Mouse (Mus musculus) neural tube, embryonic 12.5 days (tissue): ENCODE measurements around the gene Slfn14. TPM values are rescaled to one million over a fixed set of nuclear protein-coding genes. Genes with fewer than 3 reads are reported as not detected.

Experiments used
- ATAC-seq: fragments of 200-750 bp; cut with Nextera tagmentation; 2 replicates; pipeline ENCODE4 v1.8.0; 2017; ENCODE audit warnings: low read depth, mild to moderate bottlenecking, moderate TSS enrichment, moderate library complexity; ENCODE audit not compliant: low FRiP score
- H3K27ac ChIP-seq: fragments of 300-500 bp; sonication (generic); 2 replicates; pipeline ENCODE4 v1.5.1; 2016
- H3K27me3 ChIP-seq: fragments of 300-500 bp; sonication (generic); replicated peaks from 2 replicates; pipeline ENCODE4 v1.6.1; 2016; ENCODE audit warnings: mild to moderate bottlenecking
- H3K36me3 ChIP-seq: fragments of 300-500 bp; sonication (generic); 2 replicates; pipeline ENCODE4 v1.6.1; 2016; ENCODE audit warnings: mild to moderate bottlenecking
- H3K4me1 ChIP-seq: fragments of 300-500 bp; sonication (generic); 2 replicates; pipeline ENCODE4 v1.6.1; 2016
- H3K4me2 ChIP-seq: fragments of 300-500 bp; sonication (generic); replicated peaks from 2 replicates; pipeline ENCODE4 v1.6.1; 2016; ENCODE audit warnings: mild to moderate bottlenecking
- H3K4me3 ChIP-seq: fragments of 300-500 bp; sonication (generic); 2 replicates; pipeline ENCODE4 v1.5.1; 2016
- H3K9ac ChIP-seq: fragments of 300-500 bp; sonication (generic); 2 replicates; pipeline ENCODE4 v1.6.1; 2016; ENCODE audit warnings: mild to moderate bottlenecking
- H3K9me3 ChIP-seq: fragments of 300-500 bp; sonication (generic); 2 replicates; pipeline ENCODE4 v1.6.1; 2016; ENCODE audit warnings: mild to moderate bottlenecking
- WGBS: fragments of 180-500 bp; shearing (Covaris S2); methylation state at CpG from one replicate; pipeline ENCODE4 v1.1.7; 2016; 5-methylcytosine and 5-hydroxymethylcytosine counted together
- polyA plus RNA-seq: library from polyadenylated mRNA; unstranded; fragments of >200 nt; fragmentation: Nextera tagmentation; extraction: Ambion mirVana; gene quantifications from 2 replicates; pipeline ENCODE4 v1.2.1, GENCODE M21; 2016

Slfn14 gene
- polyA plus RNA-seq, 1 experiment from 2014 or later: 0.77 TPM

GRCm38 (mm10) chr11:83230966-83231365, 55.6 kb downstream of the Slfn14 start:
- Histone ChIP-seq H3K4me1 (no peaks in the 10 kb centered on the region), H3K4me3 (no peak overlapping the region), H3K27me3 (no peaks in the 10 kb centered on the region), H3K36me3 (no peaks in the 10 kb centered on the region), H3K9ac (no peak overlapping the region), H3K4me2 (no peak overlapping the region), H3K27ac (no peak overlapping the region), H3K9me3 (no peaks in the 10 kb centered on the region)
- 72% methylated on average over 3 of the region's 3 CpGs for WGBS
- no peak for ATAC-seq

DNA sequence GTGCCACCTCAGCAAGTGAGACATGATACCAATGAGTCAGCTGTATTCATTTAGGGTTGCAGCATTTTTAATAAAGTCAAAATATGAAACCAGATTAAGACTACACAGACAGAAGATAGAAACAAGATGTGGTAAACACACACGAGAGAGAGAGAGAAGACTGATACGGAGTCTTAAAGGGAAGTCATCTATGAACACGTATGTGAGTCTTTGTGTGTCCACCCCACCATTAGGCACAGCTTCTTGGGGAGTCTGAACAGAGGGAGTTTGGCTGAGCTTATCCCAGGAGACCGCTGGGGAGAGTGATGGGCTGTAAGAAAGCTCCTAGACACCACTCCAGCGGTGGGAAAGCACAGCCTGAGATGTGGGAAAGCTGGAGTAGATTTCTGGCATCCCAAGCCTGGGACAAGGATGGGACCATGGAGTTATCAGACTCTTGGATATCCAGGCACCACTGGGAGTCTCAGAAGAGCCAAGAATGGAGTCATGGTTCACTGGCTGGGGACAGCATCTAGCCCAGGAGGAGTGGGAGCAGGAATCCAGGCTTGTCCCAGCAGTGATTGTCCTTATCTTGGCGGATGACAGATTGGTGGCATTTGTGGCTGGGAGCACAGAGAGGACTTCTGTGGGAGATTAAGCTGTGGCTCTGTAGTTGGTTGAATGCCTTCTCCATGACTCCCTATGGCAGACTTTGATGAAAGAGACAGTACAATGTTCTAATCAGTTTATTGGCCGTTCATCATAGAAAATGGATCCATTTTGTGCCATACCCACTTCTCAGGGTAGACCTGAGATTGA, 58.4 kb downstream of the Slfn14 start:
- H3K36me3 ChIP-seq: no peaks in the 10 kb centered on the region
- ATAC-seq: no peak
- no peak overlapping the region for H3K4me2 ChIP-seq
- no peak overlapping the region for H3K27ac ChIP-seq
- no peaks in the 10 kb centered on the region for H3K9me3 ChIP-seq
- H3K9ac ChIP-seq: no peak overlapping the region
- H3K4me3 ChIP-seq: no peak overlapping the region
- 88% methylated on average over 7 of the region's 7 CpGs for WGBS
- no peaks in the 10 kb centered on the region for H3K27me3 ChIP-seq
- H3K4me1 ChIP-seq: no peaks in the 10 kb centered on the region

DNA sequence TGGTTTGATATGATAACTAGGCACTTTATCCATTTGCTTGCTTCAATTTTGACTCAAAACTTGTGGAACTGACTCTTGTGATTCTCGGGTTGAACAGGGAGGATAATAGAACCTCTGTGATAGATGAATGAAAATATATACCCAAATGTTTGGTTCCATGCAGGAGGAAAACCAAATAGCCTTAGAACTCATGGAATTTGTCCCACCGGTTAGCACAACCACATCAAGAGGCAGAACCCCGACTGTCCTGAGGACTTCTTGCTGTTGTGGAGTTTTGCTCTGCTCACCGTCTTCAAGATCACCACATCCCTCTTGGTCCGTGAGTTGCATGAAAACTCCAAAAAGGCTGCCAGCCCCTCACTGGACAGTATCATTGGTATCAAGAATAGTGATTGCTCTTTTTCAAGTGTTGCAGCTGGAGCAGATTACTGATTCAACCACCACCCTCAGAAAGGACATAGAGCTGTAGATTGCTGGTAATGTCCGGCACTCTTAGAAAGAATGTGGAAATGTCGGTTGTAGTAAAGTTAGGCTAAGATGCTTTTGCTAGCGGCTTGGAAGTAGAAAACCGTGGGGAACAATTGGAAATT, 61.1 kb downstream of the Slfn14 start:
- no peak overlapping the region for H3K4me3 ChIP-seq
- no peaks in the 10 kb centered on the region for H3K36me3 ChIP-seq
- H3K27me3 ChIP-seq: no peaks in the 10 kb centered on the region
- no peak overlapping the region for H3K27ac ChIP-seq
- H3K9ac ChIP-seq: no peak overlapping the region
- ATAC-seq: no peak
- H3K4me2 ChIP-seq: no peak overlapping the region
- 89% methylated on average over 9 of the region's 9 CpGs for WGBS
- no peaks in the 10 kb centered on the region for H3K4me1 ChIP-seq
- H3K9me3 ChIP-seq: no peaks in the 10 kb centered on the region

Other genes with a start within 250 kb of the Slfn14 start
- gene Slfn2, start 221.6 kb downstream of the Slfn14 start, polyA plus RNA-seq: 1.1 and 1.6 TPM in 2 replicates
- gene Slfn1, start 169.9 kb downstream of the Slfn14 start, polyA plus RNA-seq: not detected in 2 replicates
- gene Slfn4, start 111.5 kb downstream of the Slfn14 start, polyA plus RNA-seq: not detected in 2 replicates
- 0.16 and 0.22 TPM in 2 replicates for gene Slfn3, start 95.4 kb downstream of the Slfn14 start, polyA plus RNA-seq
- gene Ap2b1, start 12.3 kb upstream of the Slfn14 start, polyA plus RNA-seq: 108 and 118 TPM in 2 replicates
- gene Pex12, start 15.9 kb upstream of the Slfn14 start, polyA plus RNA-seq: 16.3 and 16.7 TPM in 2 replicates
- 24.2 and 26.5 TPM in 2 replicates for gene Rasl10b, start 122.4 kb upstream of the Slfn14 start, polyA plus RNA-seq
- gene Gas2l2, start 142.7 kb upstream of the Slfn14 start, polyA plus RNA-seq: 0.20 TPM in 1 of 2 replicates, not detected in the other
- 0.38 and 0.76 TPM in 2 replicates for gene 1700020L24Rik, start 151.0 kb upstream of the Slfn14 start, polyA plus RNA-seq
- gene Mmp28, start 176.3 kb upstream of the Slfn14 start, polyA plus RNA-seq: 2.4 and 2.7 TPM in 2 replicates
- gene Taf15, start 186.4 kb upstream of the Slfn14 start, polyA plus RNA-seq: 9.9 and 13.6 TPM in 2 replicates
- not detected in 2 replicates for gene Heatr9, start 235.4 kb upstream of the Slfn14 start, polyA plus RNA-seq
- gene Ccl5, start 243.8 kb upstream of the Slfn14 start, polyA plus RNA-seq: not detected in 2 replicates